Mouse (Mus musculus): ENCODE data around the gene Mrpl14.

DNA sequence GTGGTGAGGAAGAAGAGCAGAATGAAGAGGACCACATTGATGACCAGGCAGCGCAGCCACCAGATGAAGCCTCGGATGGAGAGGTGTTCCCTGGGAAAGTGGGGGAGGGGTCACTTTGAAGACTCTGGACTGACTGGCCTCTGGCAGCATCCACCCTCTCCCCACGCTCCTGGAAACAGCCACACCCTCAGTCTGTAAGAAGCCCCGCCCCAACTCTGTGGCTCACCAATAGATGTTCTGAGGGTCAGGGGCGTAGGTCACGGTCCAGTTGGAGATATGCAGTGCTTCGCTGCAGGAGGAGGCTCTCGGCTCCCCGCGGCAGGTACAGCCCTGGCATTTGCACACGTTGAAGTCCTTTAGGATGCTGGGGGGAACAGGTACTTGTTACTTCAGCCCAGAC lies 20.0 kb upstream of the Mrpl14 start:
- TF ChIP-seq CTCF (conservative IDR thresholded peaks at IDR 0.05; ENCODE audit: insufficient read depth, insufficient read length, low read depth, low read length) (no peak), POLR2A (IDR thresholded peaks at IDR 0.05; ENCODE audit: low read depth, low read length) (no peak)

Measured in kidney, adult 2 months (tissue).